Mouse (Mus musculus) heart, embryonic 15.5 days (tissue): Measurements from ENCODE around the gene Tnfaip2. TPM values are rescaled to one million over a fixed set of nuclear protein-coding genes. Genes with fewer than 3 reads are reported as not detected.

Source experiments
- ATAC-seq: fragments of 200-750 bp; cut with Nextera tagmentation; replicated peaks from 2 replicates; pipeline ENCODE4 v1.8.0; 2017; ENCODE audit warnings: low read depth, moderate TSS enrichment; ENCODE audit not compliant: insufficient number of reproducible peaks, insufficient read depth, low FRiP score
- H3K27ac ChIP-seq: fragments of 300-500 bp; sonication (generic); 2 replicates; pipeline ENCODE4 v1.5.1; 2015; ENCODE audit warnings: mild to moderate bottlenecking, inconsistent platforms
- H3K27me3 ChIP-seq: fragments of 300-500 bp; sonication (generic); 2 replicates; pipeline ENCODE4 v1.6.1; 2015; ENCODE audit warnings: inconsistent platforms
- H3K36me3 ChIP-seq: fragments of 300-500 bp; sonication (generic); 2 replicates; pipeline ENCODE4 v1.6.1; 2015; ENCODE audit warnings: mild to moderate bottlenecking, inconsistent platforms
- H3K4me1 ChIP-seq: fragments of 300-500 bp; sonication (generic); replicated peaks from 2 replicates; pipeline ENCODE4 v1.6.1; 2015; ENCODE audit warnings: inconsistent platforms
- H3K4me2 ChIP-seq: fragments of 300-500 bp; sonication (generic); 2 replicates; pipeline ENCODE4 v1.6.1; 2015; ENCODE audit warnings: inconsistent platforms, mild to moderate bottlenecking, moderate library complexity
- H3K4me3 ChIP-seq: fragments of 300-500 bp; sonication (generic); 2 replicates; pipeline ENCODE4 v1.5.1; 2015; ENCODE audit warnings: mild to moderate bottlenecking, inconsistent platforms
- H3K9ac ChIP-seq: fragments of 300-500 bp; sonication (generic); 2 replicates; pipeline ENCODE4 v1.6.1; 2015; ENCODE audit warnings: mild to moderate bottlenecking, inconsistent platforms
- H3K9me3 ChIP-seq: fragments of 300-500 bp; sonication (generic); replicated peaks from 2 replicates; pipeline ENCODE4 v1.6.1; 2016; ENCODE audit warnings: inconsistent platforms
- WGBS: fragments of 180-500 bp; shearing (Covaris S2); methylation state at CpG from one replicate; pipeline ENCODE4 v1.1.7; 2015; ENCODE audit warnings: mixed read lengths; 5-methylcytosine and 5-hydroxymethylcytosine counted together
- polyA plus RNA-seq: library from polyadenylated mRNA; unstranded; fragments of >200 nt; fragmentation: Nextera tagmentation; extraction: Ambion mirVana; gene quantifications from 2 replicates; pipeline ENCODE4 v1.2.1, GENCODE M21; 2015

Tnfaip2 gene
- polyA plus RNA-seq, 1 experiment from 2014 or later, result 4.8 TPM

GRCm38 (mm10) chr12:111437222-111437900 is 4.9 kb upstream of the Tnfaip2 start:
- Histone ChIP-seq H3K4me2 (no peak overlapping the region), H3K27ac (no peak overlapping the region), H3K4me3 (no peak overlapping the region), H3K9ac (no peak overlapping the region), H3K4me1 (peaks cover 30% of the 10 kb centered on the region), H3K9me3 (no peaks in the 10 kb centered on the region), H3K36me3 (no peaks in the 10 kb centered on the region), H3K27me3 (peaks cover 51% of the 10 kb centered on the region)
- no peak for ATAC-seq
- 54% methylated on average over 5 of the region's 5 CpGs for WGBS

- Histone ChIP-seq H3K4me3 (no peak overlapping the region), H3K4me2 (no peak overlapping the region), H3K27ac (no peak overlapping the region), H3K9ac (no peak overlapping the region), H3K36me3 (no peaks in the 10 kb centered on the region), H3K27me3 (peaks cover 60% of the 10 kb centered on the region), H3K4me1 (peaks cover 33% of the 10 kb centered on the region), H3K9me3 (no peaks in the 10 kb centered on the region)
- WGBS, result 80% methylated on average over 6 of the region's 6 CpGs
- no peak for ATAC-seq
Measured at GRCm38 (mm10) chr12:111438850-111439249, 3.4 kb upstream of the Tnfaip2 start.

- no peak overlapping the region for H3K4me2 ChIP-seq
- H3K4me3 ChIP-seq, result no peak overlapping the region
- H3K27ac ChIP-seq, result no peak overlapping the region
- H3K4me1 ChIP-seq, result peaks cover 29% of the 10 kb centered on the region
- 87% methylated on average over 9 of the region's 9 CpGs for whole genome bisulfite sequencing
- H3K9ac ChIP-seq, result no peak overlapping the region
- ATAC-seq, result no peak
- H3K9me3 ChIP-seq, result no peaks in the 10 kb centered on the region
- H3K27me3 ChIP-seq, result peaks cover 75% of the 10 kb centered on the region
- no peaks in the 10 kb centered on the region for H3K36me3 ChIP-seq
Measured at GRCm38 (mm10) chr12:111440701-111441373, 1.4 kb upstream of the Tnfaip2 start.

- Histone ChIP-seq H3K4me2 (peak overlapping the region; percentile 72; the same call in 1 of the 2 replicates), H3K9ac (no peak overlapping the region), H3K9me3 (no peaks in the 10 kb centered on the region), H3K4me1 (peaks cover 30% of the 10 kb centered on the region), H3K27ac (no peak overlapping the region), H3K36me3 (no peaks in the 10 kb centered on the region), H3K4me3 (no peak overlapping the region), H3K27me3 (peaks cover 79% of the 10 kb centered on the region)
- ATAC-seq, result no peak
- WGBS, result 65% methylated on average over 3 of the region's 3 CpGs
Measured at GRCm38 (mm10) chr12:111441523-111441922, 746 bp upstream of the Tnfaip2 start.

GRCm38 (mm10) chr12:111443011-111443870 is 972 bp downstream of the Tnfaip2 start:
- Histone ChIP-seq H3K4me2 (peak overlapping the region; percentile 72), H3K9me3 (no peaks in the 10 kb centered on the region), H3K9ac (peak overlapping the region; percentile 56; the same call in 1 of the 2 replicates), H3K4me3 (peak overlapping the region; percentile 49), H3K36me3 (no peaks in the 10 kb centered on the region), H3K27ac (no peak overlapping the region), H3K27me3 (peaks cover 87% of the 10 kb centered on the region), H3K4me1 (peaks cover 42% of the 10 kb centered on the region)
- 30% methylated on average over 15 of the region's 15 CpGs for WGBS
- no peak for ATAC-seq

- ATAC-seq, result no peak
- H3K36me3 ChIP-seq, result no peaks in the 10 kb centered on the region
- H3K4me3 ChIP-seq, result peak overlapping the region; percentile 4; the same call in 1 of the 2 replicates
- H3K27ac ChIP-seq, result no peak overlapping the region
- H3K4me2 ChIP-seq, result no peak overlapping the region
- H3K9me3 ChIP-seq, result no peaks in the 10 kb centered on the region
- H3K4me1 ChIP-seq, result peaks cover 52% of the 10 kb centered on the region
- no peak overlapping the region for H3K9ac ChIP-seq
- 50% methylated on average over 10 of the region's 10 CpGs for WGBS
- H3K27me3 ChIP-seq, result peaks cover 89% of the 10 kb centered on the region
Measured at GRCm38 (mm10) chr12:111443921-111444831, 1.9 kb downstream of the Tnfaip2 start.

GRCm38 (mm10) chr12:111445161-111445889 is 3.1 kb downstream of the Tnfaip2 start:
- 11% methylated on average over 52 of the region's 52 CpGs for WGBS
- H3K27me3 ChIP-seq, result peaks cover 97% of the 10 kb centered on the region
- peak overlapping the region; percentile 35 for H3K4me3 ChIP-seq
- 0 out of 2 replicates have a peak overlapping the region, but pooled peaks have one; percentile 15 for H3K9ac ChIP-seq
- H3K9me3 ChIP-seq, result no peaks in the 10 kb centered on the region
- H3K36me3 ChIP-seq, result no peaks in the 10 kb centered on the region
- H3K4me2 ChIP-seq, result peak overlapping the region; percentile 56
- no peak overlapping the region for H3K27ac ChIP-seq
- ATAC-seq, result no peak
- H3K4me1 ChIP-seq, result peaks cover 63% of the 10 kb centered on the region

GRCm38 (mm10) chr12:111445890-111446613 is 3.8 kb downstream of the Tnfaip2 start:
- no peaks in the 10 kb centered on the region for H3K36me3 ChIP-seq
- 0 out of 2 replicates have a peak overlapping the region, but pooled peaks have one; percentile 15 for H3K9ac ChIP-seq
- H3K4me1 ChIP-seq, result peaks cover 69% of the 10 kb centered on the region
- no peak for ATAC-seq
- H3K4me2 ChIP-seq, result peak overlapping the region; percentile 56
- 23% methylated on average over 27 of the region's 27 CpGs for WGBS
- peaks cover 98% of the 10 kb centered on the region for H3K27me3 ChIP-seq
- no peaks in the 10 kb centered on the region for H3K9me3 ChIP-seq
- H3K27ac ChIP-seq, result no peak overlapping the region
- H3K4me3 ChIP-seq, result peak overlapping the region; percentile 35

- Histone ChIP-seq H3K36me3 (no peaks in the 10 kb centered on the region), H3K27me3 (peaks cover 98% of the 10 kb centered on the region), H3K27ac (no peak overlapping the region), H3K4me1 (peaks cover 69% of the 10 kb centered on the region), H3K4me2 (no peak overlapping the region), H3K9me3 (no peaks in the 10 kb centered on the region), H3K4me3 (no peak overlapping the region), H3K9ac (no peak overlapping the region)
- ATAC-seq, result no peak
- 44% methylated on average over 5 of the region's 5 CpGs for WGBS
Measured at GRCm38 (mm10) chr12:111446745-111447144, 4.5 kb downstream of the Tnfaip2 start.
